Mouse (Mus musculus): ENCODE results near the gene Dgcr2. TPM values are rescaled to one million over a fixed set of nuclear protein-coding genes. Genes with fewer than 3 reads are reported as not detected.

The Dgcr2 gene
- total RNA-seq, 2 experiments from 2014 or later = 36.7 to 40.4 TPM

Other genes with a start within 250 kb of the Dgcr2 start
- gene Med15, start 165.7 kb downstream of the Dgcr2 start, total RNA-seq (2021) = 10 to 100 TPM; 24.5 to 34.9 TPM
- gene Klhl22, start 138.9 kb downstream of the Dgcr2 start, total RNA-seq (2021) = 10 to 100 TPM; 22.5 to 28.3 TPM
- gene Scarf2, start 101.3 kb downstream of the Dgcr2 start, total RNA-seq (2021) = 10 to 100 TPM; 17.3 to 25.4 TPM
- gene B830017H08Rik, start 65.4 kb downstream of the Dgcr2 start, total RNA-seq (2021) = not detected
- 1 to 10 TPM; 1.0 to 2.1 TPM for gene Car15, start 60.2 kb downstream of the Dgcr2 start, total RNA-seq (2021)
- gene Gm20518, start 6.9 kb downstream of the Dgcr2 start, total RNA-seq (2021) = under 1 TPM; 0.09 to 0.14 TPM
- gene Tssk1, start 4.3 kb downstream of the Dgcr2 start, total RNA-seq (2021) = under 1 TPM in 1 of 2 experiments, not detected in 1; 0.14 TPM
- gene Tssk2, start 75 bp upstream of the Dgcr2 start, total RNA-seq (2021) = not detected
- 10 to 100 TPM; 11.0 to 13.8 TPM for gene Ess2, start 12.8 kb upstream of the Dgcr2 start, total RNA-seq (2021)
- gene Gsc2, start 16.5 kb upstream of the Dgcr2 start, total RNA-seq (2021) = not detected
- gene Slc25a1, start 29.7 kb upstream of the Dgcr2 start, total RNA-seq (2021) = 10 to 100 TPM in 1 of 2 experiments, 1 to 10 TPM in 1; 9.9 to 11.5 TPM
- under 1 TPM in 1 of 2 experiments, not detected in 1; 0.41 TPM for gene Vpreb2, start 81.9 kb upstream of the Dgcr2 start, total RNA-seq (2021)
- gene Dgcr6, start 154.3 kb upstream of the Dgcr2 start, total RNA-seq (2021) = 10 to 100 TPM; 25.8 to 28.8 TPM
- gene Prodh, start 191.6 kb upstream of the Dgcr2 start, total RNA-seq (2021) = 1 to 10 TPM; 2.6 to 3.8 TPM
- gene Rtn4r, start 229.1 kb upstream of the Dgcr2 start, total RNA-seq (2021) = under 1 TPM; 0.38 to 0.52 TPM